Mouse (Mus musculus): ENCODE measurements at regions not wholly inside any gene's neighbourhood (a gene's known extent, or its start where the extent isn't known, plus 50 kb on each side); places are given as distances from the start of the nearest gene placed in this dataset.
A peak's percentile ranks its signal among the peaks of the same experiment; 100 is the strongest.
"Not testable (repeated sequence)": the region's sequence is repeated elsewhere in the genome, so short reads cannot be mapped to it uniquely, and the experiment has no call there.

DNA sequence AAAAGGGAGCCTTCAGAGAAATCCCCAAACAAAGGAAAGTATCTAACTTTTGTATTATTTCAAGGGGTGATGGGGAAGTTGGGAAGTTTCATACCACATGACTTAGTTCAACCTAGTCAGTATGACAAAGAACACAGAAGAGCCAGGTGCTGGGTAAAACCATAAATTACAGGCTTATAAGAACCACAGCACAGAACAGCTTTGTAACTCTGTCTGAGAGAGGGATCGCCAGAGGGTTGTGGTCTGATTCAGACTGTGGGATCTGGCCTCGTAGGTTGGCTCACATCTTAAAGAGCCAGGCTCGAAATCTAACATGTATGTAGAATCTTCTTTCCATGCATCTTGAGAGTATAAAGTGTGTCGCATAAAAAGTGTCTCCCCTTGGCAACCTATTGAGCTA is 75.1 kb upstream of the Rmdn2 start:
- Histone ChIP-seq H3K4me1 (replicated peaks) (no peaks in the 10 kb centered on the region), H3K27ac (no peak overlapping the region), H3K4me2 (no peak overlapping the region), H3K9ac (no peak overlapping the region), H3K27me3 (no peaks in the 10 kb centered on the region), H3K36me3 (no peaks in the 10 kb centered on the region), H3K9me3 (no peaks in the 10 kb centered on the region), H3K4me3 (no peak overlapping the region)
- no peak for ATAC-seq (ENCODE audit: low FRiP score)
- WGBS: 84% methylated on average over 4 of the region's 4 CpGs

DNA sequence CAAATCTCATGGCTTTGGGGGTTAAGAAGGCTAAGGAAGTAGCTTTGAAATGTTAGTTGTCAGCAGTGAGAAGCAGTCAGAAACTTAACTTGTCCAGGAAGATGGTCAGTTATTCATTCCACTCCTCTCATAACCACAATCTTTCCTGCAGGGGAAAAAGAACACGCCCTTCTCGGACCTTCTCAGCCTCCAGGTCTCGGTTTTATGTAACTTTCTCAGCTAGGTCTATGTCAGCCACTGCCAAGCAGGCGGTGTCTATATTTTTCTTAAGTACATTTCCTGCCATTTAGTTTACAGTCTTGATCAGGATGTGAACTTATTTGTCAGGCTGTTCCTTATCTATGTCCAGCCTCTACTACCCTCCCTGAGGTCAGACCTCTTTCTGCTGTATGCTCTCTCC is 72.9 kb upstream of the Rmdn2 start:
- no peak for ATAC-seq (ENCODE audit: low FRiP score)
- WGBS: 85% methylated on average over 4 of the region's 4 CpGs
- Histone ChIP-seq H3K9me3 (no peaks in the 10 kb centered on the region), H3K36me3 (no peaks in the 10 kb centered on the region), H3K4me1 (replicated peaks) (no peaks in the 10 kb centered on the region), H3K4me2 (no peak overlapping the region), H3K27ac (no peak overlapping the region), H3K4me3 (no peak overlapping the region), H3K9ac (no peak overlapping the region), H3K27me3 (no peaks in the 10 kb centered on the region)

- ATAC-seq (ENCODE audit: low FRiP score): no peak
- Histone ChIP-seq H3K9me3 (no peaks in the 10 kb centered on the region), H3K4me1 (replicated peaks) (no peaks in the 10 kb centered on the region), H3K27me3 (no peaks in the 10 kb centered on the region), H3K27ac (no peak overlapping the region), H3K36me3 (no peaks in the 10 kb centered on the region), H3K4me3 (no peak overlapping the region), H3K4me2 (no peak overlapping the region), H3K9ac (no peak overlapping the region)
- whole genome bisulfite sequencing: 88% methylated on average over 1 of the region's 1 CpGs
Measured at GRCm38 (mm10) chr17:79540038-79540437, 71.6 kb upstream of the Rmdn2 start.

- 95% methylated on average over 2 of the region's 2 CpGs for whole genome bisulfite sequencing
- Histone ChIP-seq H3K4me2 (no peak overlapping the region), H3K9ac (no peak overlapping the region), H3K27ac (no peak overlapping the region), H3K36me3 (no peaks in the 10 kb centered on the region), H3K9me3 (no peaks in the 10 kb centered on the region), H3K27me3 (no peaks in the 10 kb centered on the region), H3K4me3 (no peak overlapping the region), H3K4me1 (replicated peaks) (no peaks in the 10 kb centered on the region)
- no peak for ATAC-seq (ENCODE audit: low FRiP score)
Measured at GRCm38 (mm10) chr17:79540511-79540910, 71.2 kb upstream of the Rmdn2 start.

DNA sequence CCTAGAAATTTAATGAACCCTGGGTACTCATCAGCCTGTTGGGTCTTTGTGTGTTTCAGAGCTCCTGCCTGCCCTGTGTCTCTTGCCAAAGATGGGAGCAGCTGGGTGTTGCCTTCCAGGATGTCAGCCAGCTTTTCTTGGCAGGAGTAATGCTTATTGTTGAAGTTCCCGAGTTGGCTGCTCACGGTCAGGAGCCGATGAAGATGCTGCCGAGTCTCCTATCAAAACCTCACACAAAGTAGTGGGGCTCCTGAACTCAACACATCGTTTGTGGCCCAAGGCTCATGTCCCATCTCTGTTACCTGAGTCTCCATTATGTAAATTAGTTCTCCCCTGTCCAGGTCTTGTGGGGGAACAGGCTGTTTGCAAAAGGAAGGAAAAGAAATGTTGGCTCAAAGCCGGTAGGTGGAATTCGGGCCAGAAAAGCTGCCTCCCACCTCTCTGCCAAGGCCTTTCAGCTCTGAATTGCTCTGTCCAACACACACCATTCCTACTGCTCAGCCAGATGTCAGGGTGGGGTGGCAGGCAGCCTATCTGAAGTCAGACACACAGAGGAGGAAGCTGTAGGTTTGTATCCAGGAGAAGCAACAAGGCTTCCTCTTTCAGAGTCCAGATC is 67.6 kb upstream of the Rmdn2 start:
- Histone ChIP-seq H3K9me3 (no peaks in the 10 kb centered on the region), H3K36me3 (no peaks in the 10 kb centered on the region), H3K27me3 (no peaks in the 10 kb centered on the region), H3K4me2 (no peak overlapping the region), H3K9ac (no peak overlapping the region), H3K4me1 (replicated peaks) (no peaks in the 10 kb centered on the region), H3K27ac (no peak overlapping the region), H3K4me3 (no peak overlapping the region)
- ATAC-seq (ENCODE audit: low FRiP score): 0 out of 2 replicates have a peak, but pooled peaks have one; percentile 54
- 70% methylated on average over 7 of the region's 7 CpGs for WGBS

GRCm38 (mm10) chr17:79545878-79546277 is 65.8 kb upstream of the Rmdn2 start:
- no peak for ATAC-seq (ENCODE audit: low FRiP score)
- Histone ChIP-seq H3K4me3 (no peak overlapping the region), H3K4me2 (no peak overlapping the region), H3K9ac (no peak overlapping the region), H3K36me3 (no peaks in the 10 kb centered on the region), H3K9me3 (no peaks in the 10 kb centered on the region), H3K27me3 (no peaks in the 10 kb centered on the region), H3K4me1 (replicated peaks) (no peaks in the 10 kb centered on the region), H3K27ac (no peak overlapping the region)
- 93% methylated on average over 2 of the region's 2 CpGs for WGBS

DNA sequence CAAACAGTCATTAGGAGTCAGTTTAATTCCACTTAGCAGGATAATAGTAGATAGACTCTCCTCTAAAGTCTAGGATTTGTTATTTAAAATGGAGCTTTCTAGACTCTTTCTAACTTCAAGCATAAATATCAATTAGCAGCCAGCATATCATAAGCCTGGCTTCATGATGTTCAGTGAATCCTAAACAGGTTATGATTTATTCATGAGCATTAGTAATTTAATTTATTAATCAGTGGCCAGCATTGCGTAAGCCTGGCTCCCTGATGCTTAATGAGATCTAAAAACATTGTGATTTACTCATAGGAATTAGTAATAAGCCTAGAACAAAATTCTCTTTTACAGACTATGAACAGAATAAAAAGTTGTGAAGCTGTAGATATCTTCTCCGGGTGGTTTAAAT is 64.6 kb upstream of the Rmdn2 start:
- Histone ChIP-seq H3K27me3 (no peaks in the 10 kb centered on the region), H3K4me2 (no peak overlapping the region), H3K4me3 (no peak overlapping the region), H3K4me1 (replicated peaks) (no peaks in the 10 kb centered on the region), H3K9me3 (no peaks in the 10 kb centered on the region), H3K27ac (no peak overlapping the region), H3K36me3 (no peaks in the 10 kb centered on the region), H3K9ac (no peak overlapping the region)
- no peak for ATAC-seq (ENCODE audit: low FRiP score)
- 70% methylated on average over 2 of the region's 2 CpGs for WGBS

GRCm38 (mm10) chr17:79547524-79547923 is 64.1 kb upstream of the Rmdn2 start:
- no peak overlapping the region for H3K9ac ChIP-seq
- WGBS: 89% methylated on average over 3 of the region's 3 CpGs

DNA sequence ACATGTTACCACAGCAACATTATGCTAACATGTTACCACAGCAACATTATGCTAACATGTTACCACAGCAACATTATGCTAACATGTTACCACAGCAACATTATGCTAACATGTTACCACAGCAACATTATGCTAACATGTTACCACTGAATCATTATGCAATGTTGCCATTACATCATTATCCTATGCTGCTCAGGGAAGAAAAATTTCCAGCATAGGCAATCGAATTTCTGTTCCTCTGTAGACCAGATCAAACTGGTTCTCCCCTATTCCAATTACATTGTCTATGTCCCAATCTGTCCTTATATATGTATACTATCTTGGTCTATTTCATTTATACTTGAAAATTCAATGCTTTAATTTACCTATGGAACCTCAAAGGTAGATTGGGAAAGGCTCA is 61.3 kb upstream of the Rmdn2 start:
- not testable (repeated sequence) for H3K4me1 ChIP-seq (replicated peaks); H3K9ac ChIP-seq; H3K27me3 ChIP-seq; H3K4me3 ChIP-seq; H3K9me3 ChIP-seq; H3K27ac ChIP-seq; H3K36me3 ChIP-seq; H3K4me2 ChIP-seq; ATAC-seq (ENCODE audit: low FRiP score)
- 71% methylated on average over 1 of the region's 1 CpGs for WGBS

More at GRCm38 (mm10) chr17:79547524-79547923, 64.1 kb upstream of the Rmdn2 start:
- ATAC-seq (ENCODE audit: low FRiP score): no peak
- H3K36me3 ChIP-seq: no peaks in the 10 kb centered on the region
- H3K4me2 ChIP-seq: no peak overlapping the region
- no peaks in the 10 kb centered on the region for H3K9me3 ChIP-seq
- H3K27ac ChIP-seq: no peak overlapping the region
- no peaks in the 10 kb centered on the region for H3K27me3 ChIP-seq
- H3K4me3 ChIP-seq: no peak overlapping the region
- H3K4me1 ChIP-seq (replicated peaks): no peaks in the 10 kb centered on the region

GRCm38 (mm10) chr17:79553850-79554249 is 57.8 kb upstream of the Rmdn2 start:
- Histone ChIP-seq H3K4me3 (no peak overlapping the region), H3K36me3 (no peaks in the 10 kb centered on the region), H3K9ac (no peak overlapping the region), H3K4me1 (replicated peaks) (no peaks in the 10 kb centered on the region), H3K9me3 (no peaks in the 10 kb centered on the region), H3K4me2 (no peak overlapping the region), H3K27ac (no peak overlapping the region), H3K27me3 (no peaks in the 10 kb centered on the region)
- 92% methylated on average over 2 of the region's 2 CpGs for WGBS
- ATAC-seq (ENCODE audit: low FRiP score): no peak

DNA sequence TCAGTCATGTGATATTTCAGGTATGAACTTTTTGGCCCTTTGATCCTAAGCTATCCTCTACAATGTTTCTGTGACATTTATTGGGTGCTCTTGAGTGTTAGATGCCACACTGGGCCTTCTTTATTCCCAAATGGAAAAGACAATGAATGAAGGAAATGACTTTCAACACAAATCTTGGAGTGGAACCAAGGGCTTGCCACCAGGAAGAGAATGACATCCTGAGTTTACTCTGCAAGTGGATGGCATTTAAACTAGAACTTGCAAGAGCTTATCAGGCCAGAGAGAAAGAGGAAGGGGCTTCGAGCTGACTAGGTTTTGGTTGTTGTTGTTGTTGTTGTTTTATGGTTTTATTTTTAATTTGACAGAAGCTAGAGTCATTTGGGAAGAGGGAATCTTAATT is 56.1 kb upstream of the Rmdn2 start:
- Histone ChIP-seq H3K4me2 (no peak overlapping the region), H3K27me3 (no peaks in the 10 kb centered on the region), H3K9ac (no peak overlapping the region), H3K36me3 (no peaks in the 10 kb centered on the region), H3K27ac (no peak overlapping the region), H3K4me3 (no peak overlapping the region), H3K9me3 (peaks cover 5% of the 10 kb centered on the region; the same call in 1 of the 2 replicates), H3K4me1 (replicated peaks) (no peaks in the 10 kb centered on the region)
- ATAC-seq (ENCODE audit: low FRiP score): no peak
- WGBS: 70% methylated on average over 1 of the region's 1 CpGs

Measured in hindbrain, embryonic 13.5 days (tissue).